Mouse (Mus musculus) liver, embryonic 14.5 days (tissue): Measurements from ENCODE around the gene Itpk1.

Experiments used
- CTCF ChIP-seq: IDR thresholded peaks from 2 replicates; pipeline ENCODE4 v1.5.1; 2016; ENCODE audit warnings: antibody characterized with exemption, low read depth, control low read depth
- EP300 ChIP-seq: IDR thresholded peaks from 2 replicates; pipeline ENCODE4 v1.6.1; 2016; ENCODE audit warnings: antibody characterized with exemption, low read depth

- TF ChIP-seq CTCF = no peak
- TF ChIP-seq EP300 = peak; percentile 58
These were observed 133.1 kb downstream of the Itpk1 start for GRCm38 (mm10) chr12:102571666-102572065.
